In genomic region chr7:127824176-127824871, GRCm38 (mm10) we compare ENCODE assay signal across 8 mouse cellular contexts. TPM values are rescaled to one million over a fixed set of nuclear protein-coding genes. Genes with fewer than 3 reads are reported as not detected.
DNase-seq lines count a peak whose midpoint lies in the region; ATAC-seq and TF ChIP-seq lines count a peak whose summit lies in the region.

Stx4a (plus strand) TSS chr7:127824294.
Stx1b (minus strand) TSS chr7:127824549.

- peak within 1 kb of the TSS; percentile 73 for H3K4me3 ChIP-seq in embryonic facial prominence, embryonic 13.5 days
- H3K4me3 ChIP-seq in hindbrain, embryonic 11.5 days (ENCODE audit: low read depth, low read length), result peak within 1 kb of the TSS; percentile 64
- peak within 1 kb of the TSS; percentile 91 for H3K4me3 ChIP-seq in limb, embryonic 10.5 days
- H3K4me3 ChIP-seq in olfactory bulb, adult 2 months (ENCODE audit: insufficient read depth, low read depth, low read length), result peak within 1 kb of the TSS; percentile 97

- ATAC-seq in embryonic facial prominence, embryonic 13.5 days (ENCODE audit: insufficient number of reproducible peaks, insufficient read depth, low FRiP score, low TSS enrichment, low read depth), result peak; percentile 74
- peak; percentile 87 for ATAC-seq in hindbrain, embryonic 11.5 days (ENCODE audit: low FRiP score)
- no peak for ATAC-seq in erythroid progenitor cell, adult 5-6 weeks (replicated peaks; ENCODE audit: low FRiP score, poor library complexity, severe bottlenecking)

- WGBS in embryonic facial prominence, embryonic 13.5 days, result 4% methylated on average over 33 of the region's 38 CpGs
- WGBS in hindbrain, embryonic 11.5 days, result 6% methylated on average over 21 of the region's 38 CpGs
- WGBS in limb, embryonic 10.5 days, result 3% methylated on average over 33 of the region's 38 CpGs
- 3% methylated on average over 37 of the region's 38 CpGs for WGBS in olfactory bulb, adult 2 months

- H3K36me3 ChIP-seq in embryonic facial prominence, embryonic 13.5 days, result 0 out of 2 replicates have a peak, but pooled peaks cover 2% of the 10 kb centered on the region
- H3K36me3 ChIP-seq in hindbrain, embryonic 11.5 days (ENCODE audit: control insufficient read depth, insufficient read depth, low read length), result no peaks in the 10 kb centered on the region
- no peaks in the 10 kb centered on the region for H3K36me3 ChIP-seq in limb, embryonic 10.5 days

- 0 out of 2 replicates have a peak, but pooled peaks have one; percentile 3 for TF ChIP-seq CTCF in olfactory bulb, adult 2 months (IDR thresholded peaks at IDR 0.05; ENCODE audit: insufficient read depth, low read depth, low read length)

- TF ChIP-seq POLR2A in olfactory bulb, adult 2 months (IDR thresholded peaks at IDR 0.05; ENCODE audit: insufficient read depth, low read depth, low read length), result peak; percentile 73

- peaks cover 30% of the 10 kb centered on the region for H3K4me1 ChIP-seq in embryonic facial prominence, embryonic 13.5 days
- H3K4me1 ChIP-seq in hindbrain, embryonic 11.5 days (replicated peaks; ENCODE audit: control insufficient read depth, insufficient read depth, low read length), result no peaks in the 10 kb centered on the region
- peaks cover 45% of the 10 kb centered on the region for H3K4me1 ChIP-seq in limb, embryonic 10.5 days
- H3K4me1 ChIP-seq in olfactory bulb, adult 2 months (ENCODE audit: control insufficient read depth, insufficient read depth, low read length), result peaks cover 22% of the 10 kb centered on the region

- peak within 1 kb of the TSS; percentile 86 for H3K9ac ChIP-seq in embryonic facial prominence, embryonic 13.5 days
- peak within 1 kb of the TSS; percentile 78 for H3K9ac ChIP-seq in hindbrain, embryonic 11.5 days (ENCODE audit: low read depth, low read length)

- peak; percentile 38 for DNase-seq in adrenal gland, postnatal 25 days
- no peak for DNase-seq in adrenal gland, adult 8-10 months
- DNase-seq in Muller cell, postnatal 12 days (ENCODE audit: inconsistent ontology term), result peak; percentile 79
- DNase-seq in hindbrain, embryonic 11.5 days (ENCODE audit: low spot score), result peak; percentile 82
- DNase-seq in limb, embryonic 10.5 days (ENCODE audit: low spot score), result peak; percentile 83

- H3K27me3 ChIP-seq in embryonic facial prominence, embryonic 13.5 days, result no peaks in the 10 kb centered on the region
- H3K27me3 ChIP-seq in hindbrain, embryonic 11.5 days (ENCODE audit: control insufficient read depth, insufficient read depth, low read length), result no peaks in the 10 kb centered on the region
- H3K27me3 ChIP-seq in limb, embryonic 10.5 days (ENCODE audit: low read depth, poor library complexity, severe bottlenecking), result no peaks in the 10 kb centered on the region

- H3K27ac ChIP-seq in embryonic facial prominence, embryonic 13.5 days, result peak within 1 kb of the TSS; percentile 72
- H3K27ac ChIP-seq in hindbrain, embryonic 11.5 days (ENCODE audit: low read depth, low read length), result peak within 1 kb of the TSS; percentile 77
- H3K27ac ChIP-seq in limb, embryonic 10.5 days, result peak within 1 kb of the TSS; percentile 92
- H3K27ac ChIP-seq in olfactory bulb, adult 2 months (ENCODE audit: insufficient read depth, low read depth, low read length), result peak within 1 kb of the TSS; percentile 95

- H3K4me2 ChIP-seq in embryonic facial prominence, embryonic 13.5 days, result peak within 1 kb of the TSS; percentile 72
- peak within 1 kb of the TSS; percentile 72 for H3K4me2 ChIP-seq in hindbrain, embryonic 11.5 days (replicated peaks; ENCODE audit: low read depth, low read length)

- H3K9me3 ChIP-seq in embryonic facial prominence, embryonic 13.5 days, result no peaks in the 10 kb centered on the region
- no peaks in the 10 kb centered on the region for H3K9me3 ChIP-seq in hindbrain, embryonic 11.5 days (ENCODE audit: control insufficient read depth, low read length)
- H3K9me3 ChIP-seq in limb, embryonic 10.5 days (replicated peaks), result no peaks in the 10 kb centered on the region; the same call in 1 of the 2 replicates

RNA-seq across cellular contexts. Expression of gene Stx4a, which starts in this region (rescaled TPM):
- total RNA-seq in adrenal gland, postnatal 25 days (2021), result 101 and 122 TPM in 2 replicates
- 100 to 1,000 TPM in 3 of 4 experiments, 10 to 100 TPM in 1; 84.9 to 143 (median 113) TPM for total RNA-seq in adrenal gland, adult 8-10 months (2022)
- polyA plus RNA-seq in embryonic facial prominence, embryonic 13.5 days (2015; fragmentation: Nextera tagmentation; extraction: Ambion mirVana), result 61.0 and 73.1 TPM in 2 replicates
- polyA plus RNA-seq in hindbrain, embryonic 11.5 days (2014; fragmentation: Nextera tagmentation; extraction: Ambion mirVana), result 11.6 and 15.0 TPM in 2 replicates
- 20.2 and 28.5 TPM in 2 replicates for polyA plus RNA-seq in limb, embryonic 10.5 days (2016; fragmentation: Nextera tagmentation; extraction: Ambion mirVana)
- polyA plus RNA-seq in olfactory bulb, adult 2 months (2012; ENCODE audit: insufficient read depth, insufficient read length, low replicate concordance, missing spikeins), result not detected in 2 replicates
- 10.5 and 30.6 TPM in 2 replicates for total RNA-seq in erythroid progenitor cell, adult 5-6 weeks (2015; ENCODE audit: low replicate concordance)
- total RNA-seq in erythroid progenitor cell, adult 5-6 weeks (2017; ENCODE audit: low replicate concordance), result 12.7 and 13.3 TPM in 2 replicates

RNA-seq across cellular contexts. Expression of gene Stx1b, which starts in this region (rescaled TPM):
- 4.2 and 8.0 TPM in 2 replicates for total RNA-seq in adrenal gland, postnatal 25 days (2021)
- total RNA-seq in adrenal gland, adult 8-10 months (2022), result 1 to 10 TPM; 2.9 to 8.5 (median 6.3) TPM
- polyA plus RNA-seq in embryonic facial prominence, embryonic 13.5 days (2015; fragmentation: Nextera tagmentation; extraction: Ambion mirVana), result 7.4 and 8.7 TPM in 2 replicates
- 9.1 and 10.1 TPM in 2 replicates for polyA plus RNA-seq in hindbrain, embryonic 11.5 days (2014; fragmentation: Nextera tagmentation; extraction: Ambion mirVana)
- 3.9 and 9.3 TPM in 2 replicates for polyA plus RNA-seq in limb, embryonic 10.5 days (2016; fragmentation: Nextera tagmentation; extraction: Ambion mirVana)
- 303 TPM in 1 of 2 replicates, not detected in the other for polyA plus RNA-seq in olfactory bulb, adult 2 months (2012; ENCODE audit: insufficient read depth, insufficient read length, low replicate concordance, missing spikeins)
- total RNA-seq in erythroid progenitor cell, adult 5-6 weeks (2015; ENCODE audit: low replicate concordance), result not detected in 2 replicates
- total RNA-seq in erythroid progenitor cell, adult 5-6 weeks (2017; ENCODE audit: low replicate concordance), result 0.98 TPM in 1 of 2 replicates, not detected in the other
